Mouse (Mus musculus) forebrain, embryonic 15.5 days (tissue): ENCODE data around the gene Zfp663. TPM values are rescaled to one million over a fixed set of nuclear protein-coding genes. Genes with fewer than 3 reads are reported as not detected.

Source experiments
- ATAC-seq: fragments of 200-750 bp; cut with Nextera tagmentation; replicated peaks from 2 replicates; pipeline ENCODE4 v1.8.0; 2017; ENCODE audit warnings: mild to moderate bottlenecking, moderate TSS enrichment, moderate library complexity
- H3K27ac ChIP-seq: fragments of 300-500 bp; sonication (generic); replicated peaks from 2 replicates; pipeline ENCODE4 v1.5.1; 2015; ENCODE audit warnings: mild to moderate bottlenecking, inconsistent platforms
- H3K27me3 ChIP-seq: fragments of 300-500 bp; sonication (generic); 2 replicates; pipeline ENCODE4 v1.6.1; 2015; ENCODE audit warnings: inconsistent platforms
- H3K36me3 ChIP-seq: fragments of 300-500 bp; sonication (generic); 2 replicates; pipeline ENCODE4 v1.6.1; 2015; ENCODE audit warnings: mild to moderate bottlenecking, inconsistent platforms
- H3K4me1 ChIP-seq: fragments of 300-500 bp; sonication (generic); 2 replicates; pipeline ENCODE4 v1.6.1; 2015; ENCODE audit warnings: inconsistent platforms
- H3K4me2 ChIP-seq: fragments of 300-500 bp; sonication (generic); replicated peaks from 2 replicates; pipeline ENCODE4 v1.6.1; 2015; ENCODE audit warnings: mild to moderate bottlenecking, inconsistent platforms
- H3K4me3 ChIP-seq: fragments of 300-500 bp; sonication (generic); 2 replicates; pipeline ENCODE4 v1.5.1; 2015; ENCODE audit warnings: mild to moderate bottlenecking, inconsistent platforms
- H3K9ac ChIP-seq: fragments of 300-500 bp; sonication (generic); replicated peaks from 2 replicates; pipeline ENCODE4 v1.6.1; 2015; ENCODE audit warnings: mild to moderate bottlenecking, inconsistent platforms
- H3K9me3 ChIP-seq: fragments of 300-500 bp; sonication (generic); 2 replicates; pipeline ENCODE4 v1.6.1; 2016; ENCODE audit warnings: inconsistent platforms
- WGBS: fragments of 180-500 bp; shearing (Covaris S2); methylation state at CpG from one replicate; pipeline ENCODE4 v1.1.7; 2015; ENCODE audit warnings: mixed read lengths; 5-methylcytosine and 5-hydroxymethylcytosine counted together
- polyA plus RNA-seq: library from polyadenylated mRNA; unstranded; fragments of >200 nt; fragmentation: Nextera tagmentation; extraction: Ambion mirVana; gene quantifications from 2 replicates; pipeline ENCODE4 v1.2.1, GENCODE M21; 2015

The Zfp663 gene
- polyA plus RNA-seq, 1 experiment from 2014 or later = 6.5 TPM

GRCm38 (mm10) chr2:165396831-165397501 lies 28.4 kb upstream of the Zfp663 start:
- Histone ChIP-seq H3K27me3 (no peaks in the 10 kb centered on the region), H3K4me1 (peaks cover 21% of the 10 kb centered on the region), H3K9ac (no peak overlapping the region), H3K9me3 (no peaks in the 10 kb centered on the region), H3K27ac (no peak overlapping the region), H3K4me3 (no peak overlapping the region), H3K4me2 (no peak overlapping the region), H3K36me3 (no peaks in the 10 kb centered on the region)
- WGBS = 41% methylated on average over 20 of the region's 20 CpGs
- no peak for ATAC-seq

DNA sequence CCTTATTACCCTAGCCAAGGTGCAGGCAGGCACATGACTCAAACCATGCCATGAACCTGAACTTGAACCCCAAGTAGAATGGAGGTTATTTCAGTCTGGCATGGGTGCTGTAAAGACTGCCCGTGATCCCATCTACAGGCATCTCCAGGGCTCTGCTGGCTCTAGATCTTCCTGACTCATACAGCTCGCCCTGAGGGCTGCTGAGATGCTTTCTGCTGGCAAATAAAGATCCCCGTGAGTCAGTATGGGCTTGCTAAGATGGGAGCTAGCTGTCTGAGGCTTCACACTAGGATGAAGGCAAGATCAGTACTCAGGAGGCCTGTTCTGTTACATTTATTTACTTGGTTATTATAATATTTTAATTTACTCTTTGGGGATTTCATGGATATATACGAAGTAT lies 23.6 kb upstream of the Zfp663 start:
- WGBS = 85% methylated on average over 4 of the region's 4 CpGs
- H3K9ac ChIP-seq = no peak overlapping the region
- H3K36me3 ChIP-seq = no peaks in the 10 kb centered on the region

GRCm38 (mm10) chr2:165391561-165391960 lies 23.0 kb upstream of the Zfp663 start:
- no peak overlapping the region for H3K9ac ChIP-seq
- H3K4me3 ChIP-seq = no peak overlapping the region
- H3K27ac ChIP-seq = no peak overlapping the region
- peaks cover 11% of the 10 kb centered on the region for H3K4me1 ChIP-seq
- no peak for ATAC-seq
- 16% methylated on average over 8 of the region's 8 CpGs for WGBS
- H3K27me3 ChIP-seq = no peaks in the 10 kb centered on the region
- H3K9me3 ChIP-seq = no peaks in the 10 kb centered on the region
- no peak overlapping the region for H3K4me2 ChIP-seq
- peaks cover under 1% of the 10 kb centered on the region; the same call in 1 of the 2 replicates for H3K36me3 ChIP-seq

More for the DNA sequence above, 23.6 kb upstream of the Zfp663 start:
- H3K9me3 ChIP-seq = no peaks in the 10 kb centered on the region
- H3K4me1 ChIP-seq = peaks cover 11% of the 10 kb centered on the region; the same call in 1 of the 2 replicates
- H3K27ac ChIP-seq = no peak overlapping the region
- H3K27me3 ChIP-seq = no peaks in the 10 kb centered on the region
- no peak overlapping the region for H3K4me3 ChIP-seq
- H3K4me2 ChIP-seq = no peak overlapping the region
- ATAC-seq = no peak

GRCm38 (mm10) chr2:165389299-165389952 lies 20.9 kb upstream of the Zfp663 start:
- H3K4me2 ChIP-seq = no peak overlapping the region
- peaks cover 20% of the 10 kb centered on the region for H3K36me3 ChIP-seq
- H3K27me3 ChIP-seq = no peaks in the 10 kb centered on the region
- peaks cover 21% of the 10 kb centered on the region for H3K4me1 ChIP-seq
- H3K4me3 ChIP-seq = no peak overlapping the region
- ATAC-seq = no peak
- no peak overlapping the region for H3K9ac ChIP-seq
- H3K27ac ChIP-seq = no peak overlapping the region
- H3K9me3 ChIP-seq = no peaks in the 10 kb centered on the region
- WGBS = 84% methylated on average over 6 of the region's 6 CpGs

DNA sequence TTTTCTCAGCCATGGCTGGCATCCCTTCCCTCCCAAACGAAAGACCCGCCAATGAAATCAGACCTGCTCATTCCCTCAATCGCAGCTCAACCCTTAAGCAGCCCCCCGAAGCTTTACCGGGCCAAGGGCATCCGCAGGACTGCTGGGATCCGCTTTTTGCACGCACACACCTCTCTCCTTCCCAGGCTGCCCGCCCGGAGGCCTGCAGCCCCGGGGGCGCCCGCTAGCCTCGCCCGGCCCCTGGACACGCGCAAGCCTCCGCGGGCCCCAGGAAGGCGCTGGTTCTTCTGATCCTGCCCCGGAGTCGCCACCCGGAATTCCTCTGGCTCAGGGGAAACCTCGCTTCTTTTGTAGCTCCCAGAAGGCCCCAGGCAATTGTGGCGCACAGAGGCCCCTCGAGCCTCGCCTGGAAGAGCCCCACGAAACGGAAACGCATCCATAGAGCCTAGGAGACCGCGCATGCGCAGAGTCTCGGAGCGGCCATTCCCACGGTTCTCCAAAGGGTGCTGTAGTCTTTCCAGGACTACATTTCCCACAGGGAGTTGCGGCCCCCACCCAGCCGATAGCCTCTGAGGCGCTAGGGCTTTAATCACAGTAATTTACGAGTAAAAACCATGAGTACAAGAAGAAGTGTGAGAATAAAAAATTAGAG lies 19.4 kb upstream of the Zfp663 start, which contains the start of gene Zfp334:
Gene Zfp334 (minus strand): TSS at position 416 of the 652 bp plus-strand sequence.
- Histone ChIP-seq H3K4me3 (peak within 1 kb of the TSS; percentile 83), H3K36me3 (peaks cover 35% of the 10 kb centered on the region), H3K9me3 (no peaks in the 10 kb centered on the region), H3K27ac (peak within 1 kb of the TSS; percentile 96), H3K27me3 (no peaks in the 10 kb centered on the region), H3K9ac (peak within 1 kb of the TSS; percentile 94), H3K4me1 (peaks cover 21% of the 10 kb centered on the region), H3K4me2 (peak within 1 kb of the TSS; percentile 67)
- peak; percentile 97 for ATAC-seq
- under 1% methylated on average over 40 of the region's 40 CpGs for WGBS

- H3K4me1 ChIP-seq = peaks cover 21% of the 10 kb centered on the region
- peak overlapping the region; percentile 96 for H3K27ac ChIP-seq
- H3K9ac ChIP-seq = peak overlapping the region; percentile 94
- peak overlapping the region; percentile 83 for H3K4me3 ChIP-seq
- H3K27me3 ChIP-seq = no peaks in the 10 kb centered on the region
- no peak for ATAC-seq
- peak overlapping the region; percentile 67 for H3K4me2 ChIP-seq
- no peaks in the 10 kb centered on the region for H3K9me3 ChIP-seq
- peaks cover 41% of the 10 kb centered on the region for H3K36me3 ChIP-seq
- 3% methylated on average over 4 of the region's 4 CpGs for WGBS
Measured at GRCm38 (mm10) chr2:165387370-165387769, 18.8 kb upstream of the Zfp663 start.

DNA sequence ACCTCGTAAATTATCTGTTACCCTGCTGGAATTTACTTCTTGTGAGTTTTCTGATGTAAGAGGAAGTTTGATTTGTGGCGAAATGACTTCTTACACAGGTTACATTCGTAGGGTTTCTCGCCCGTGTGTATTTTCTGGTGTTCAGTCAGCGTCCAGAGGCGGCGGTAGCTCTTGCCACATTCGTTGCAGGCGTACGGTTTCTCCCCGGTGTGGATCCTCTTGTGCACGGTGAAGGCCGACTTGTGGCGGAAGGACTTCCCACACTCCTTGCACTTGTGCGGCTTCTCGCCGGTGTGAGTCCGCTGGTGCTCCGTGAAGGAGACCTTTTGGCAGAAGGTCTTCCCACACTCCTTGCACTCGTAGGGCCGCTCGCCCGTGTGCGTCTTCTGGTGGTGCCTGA lies 11.5 kb upstream of the Zfp663 start:
- Histone ChIP-seq H3K9ac (no peak overlapping the region), H3K36me3 (peaks cover 90% of the 10 kb centered on the region), H3K27me3 (no peaks in the 10 kb centered on the region), H3K27ac (no peak overlapping the region), H3K4me2 (no peak overlapping the region), H3K4me3 (no peak overlapping the region), H3K9me3 (no peaks in the 10 kb centered on the region), H3K4me1 (peaks cover 11% of the 10 kb centered on the region)
- ATAC-seq = no peak
- WGBS = 97% methylated on average over 25 of the region's 25 CpGs

DNA sequence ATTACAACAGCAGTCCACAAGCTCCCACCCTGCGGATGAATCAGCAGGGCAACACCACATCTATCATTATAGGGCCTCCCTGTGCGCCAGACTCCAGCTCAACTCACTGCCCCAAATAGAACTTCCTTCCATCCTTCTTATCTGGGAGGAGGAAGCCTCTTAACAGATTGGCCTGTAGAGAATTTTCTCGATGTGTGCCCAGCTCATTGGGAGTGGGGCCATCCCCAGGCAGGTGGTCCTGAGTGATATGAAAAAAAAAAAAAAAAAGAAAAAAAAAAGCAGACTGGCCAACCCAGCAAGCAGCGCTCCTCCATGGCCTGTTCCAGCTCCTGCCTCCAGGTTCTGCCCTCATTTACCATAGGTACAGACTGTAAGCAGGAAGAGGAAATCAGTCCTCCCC lies 7.5 kb upstream of the Zfp663 start:
- 68% methylated on average over 4 of the region's 4 CpGs for WGBS

DNA sequence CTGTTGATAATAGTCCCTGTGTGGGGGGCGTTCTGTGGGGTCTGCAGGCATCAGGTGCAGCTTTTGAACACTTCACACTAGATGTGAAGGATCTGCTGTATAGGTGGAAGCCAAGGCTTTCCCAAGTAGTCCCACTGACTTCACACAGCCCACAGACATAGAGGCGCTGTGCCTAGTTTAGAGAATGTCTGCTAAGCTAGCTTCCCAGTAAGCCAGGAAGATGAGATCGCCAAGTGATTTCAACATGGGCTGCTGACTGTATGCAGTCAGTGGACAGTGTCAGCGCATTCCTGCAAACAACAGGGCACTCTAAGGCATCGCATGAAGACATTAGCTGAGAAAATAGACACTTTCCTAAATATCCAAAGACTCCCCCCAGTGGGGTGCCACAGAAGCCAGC lies 6.9 kb upstream of the Zfp663 start:
- Histone ChIP-seq H3K4me2 (no peak overlapping the region), H3K9ac (no peak overlapping the region), H3K36me3 (peaks cover 51% of the 10 kb centered on the region), H3K27ac (no peak overlapping the region), H3K27me3 (no peaks in the 10 kb centered on the region), H3K4me3 (no peak overlapping the region), H3K4me1 (peaks cover 21% of the 10 kb centered on the region), H3K9me3 (no peaks in the 10 kb centered on the region)
- ATAC-seq = no peak
- WGBS = 75% methylated on average over 5 of the region's 5 CpGs

More for the DNA sequence above, 7.5 kb upstream of the Zfp663 start:
- H3K27ac ChIP-seq = no peak overlapping the region
- no peak overlapping the region for H3K4me2 ChIP-seq
- ATAC-seq = no peak
- H3K4me1 ChIP-seq = peaks cover 21% of the 10 kb centered on the region
- no peak overlapping the region for H3K4me3 ChIP-seq
- H3K9ac ChIP-seq = no peak overlapping the region
- H3K36me3 ChIP-seq = peaks cover 56% of the 10 kb centered on the region
- H3K27me3 ChIP-seq = no peaks in the 10 kb centered on the region
- no peaks in the 10 kb centered on the region for H3K9me3 ChIP-seq

- Histone ChIP-seq H3K9me3 (no peaks in the 10 kb centered on the region), H3K27me3 (no peaks in the 10 kb centered on the region), H3K9ac (no peak overlapping the region), H3K4me3 (no peak overlapping the region), H3K27ac (no peak overlapping the region), H3K4me2 (peak overlapping the region; percentile 28), H3K4me1 (peaks cover 29% of the 10 kb centered on the region), H3K36me3 (peaks cover 14% of the 10 kb centered on the region)
- ATAC-seq = no peak
- WGBS = 38% methylated on average over 3 of the region's 3 CpGs
Measured at GRCm38 (mm10) chr2:165371066-165371465, 2.5 kb upstream of the Zfp663 start.

DNA sequence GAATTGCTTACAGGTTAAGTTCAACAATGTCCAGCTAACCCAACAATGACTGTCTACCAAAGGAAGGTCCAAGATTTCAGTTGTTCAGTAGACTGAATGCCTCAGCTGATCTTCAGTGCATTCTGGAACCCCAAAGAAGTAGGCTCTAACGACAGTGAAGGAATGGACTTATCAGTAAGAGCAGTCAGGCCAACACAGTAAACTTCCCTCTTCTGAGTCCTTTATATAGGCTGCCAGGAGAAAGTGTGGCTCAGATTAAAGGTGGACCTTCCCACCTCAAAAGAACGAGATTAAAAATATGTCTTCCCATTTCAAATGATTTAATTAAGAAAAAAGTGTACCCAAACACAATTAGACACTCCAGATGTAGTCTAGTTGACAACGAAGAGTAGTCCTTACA lies 1.8 kb upstream of the Zfp663 start:
- peaks cover 7% of the 10 kb centered on the region for H3K36me3 ChIP-seq
- no peak overlapping the region for H3K4me2 ChIP-seq
- no peak for ATAC-seq
- H3K4me1 ChIP-seq = peaks cover 29% of the 10 kb centered on the region
- no peak overlapping the region for H3K4me3 ChIP-seq
- H3K9me3 ChIP-seq = no peaks in the 10 kb centered on the region
- H3K27me3 ChIP-seq = no peaks in the 10 kb centered on the region
- 79% methylated on average over 3 of the region's 3 CpGs for WGBS
- H3K27ac ChIP-seq = no peak overlapping the region
- no peak overlapping the region for H3K9ac ChIP-seq

- Histone ChIP-seq H3K9ac (peak overlapping the region; percentile 87), H3K36me3 (no peaks in the 10 kb centered on the region), H3K27ac (peak overlapping the region; percentile 86), H3K27me3 (no peaks in the 10 kb centered on the region), H3K4me3 (peak overlapping the region; percentile 54), H3K9me3 (no peaks in the 10 kb centered on the region), H3K4me1 (peaks cover 28% of the 10 kb centered on the region), H3K4me2 (peak overlapping the region; percentile 73)
- peak; percentile 41 for ATAC-seq
- under 1% methylated on average over 13 of the region's 13 CpGs for WGBS
Measured at GRCm38 (mm10) chr2:165367868-165368439, 575 bp downstream of the Zfp663 start.
